Mouse (Mus musculus): ENCODE data around the gene Rpl38.

Rpl38 gene

DNA sequence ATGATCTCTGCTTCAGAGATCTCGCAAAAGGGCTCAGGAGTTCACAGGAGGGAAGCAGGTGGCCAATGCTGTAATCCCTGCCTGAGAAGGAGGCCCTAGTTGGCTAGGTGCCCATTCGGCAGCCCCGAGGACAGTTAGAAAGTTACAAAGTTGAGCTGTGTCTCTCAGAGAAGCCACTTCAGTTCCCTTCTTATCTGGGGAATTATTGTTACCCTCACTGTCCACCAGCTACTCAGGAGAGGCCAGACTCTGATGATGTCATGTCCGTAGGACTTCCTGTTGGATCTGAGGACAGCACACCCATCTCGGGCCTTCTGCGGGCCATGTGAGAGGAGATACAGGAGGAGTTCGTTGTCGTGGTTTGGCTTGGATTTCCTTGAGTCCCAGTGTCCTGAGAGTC lies 11.3 kb downstream of the Rpl38 start:
- peak; percentile 55 to 68 for DNase-seq (ENCODE audit: low spot score in 2 of 2)

DNA sequence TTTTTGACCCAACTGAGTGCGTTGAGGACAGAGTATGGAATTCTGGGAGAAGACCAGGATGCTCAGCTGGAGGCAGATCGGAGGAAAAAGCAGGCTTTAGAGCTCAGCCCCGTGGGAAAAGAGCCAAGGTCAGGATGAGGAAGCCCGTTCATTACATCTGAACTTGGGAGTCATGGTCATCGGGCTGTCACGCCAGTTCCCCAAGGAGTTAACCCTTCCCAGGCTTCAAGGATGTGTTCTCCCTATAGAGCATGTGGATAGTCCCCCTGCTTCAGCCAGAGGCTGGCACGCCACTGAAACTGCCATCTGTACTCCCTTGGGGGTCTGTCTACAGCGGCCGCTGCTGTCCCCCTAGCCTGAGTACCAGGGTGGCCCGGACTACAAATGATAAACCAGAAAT lies 12.0 kb downstream of the Rpl38 start:
- DNase-seq (ENCODE audit: low spot score in 2 of 2) = peak in 1 of 2 experiments; percentile 60

DNA sequence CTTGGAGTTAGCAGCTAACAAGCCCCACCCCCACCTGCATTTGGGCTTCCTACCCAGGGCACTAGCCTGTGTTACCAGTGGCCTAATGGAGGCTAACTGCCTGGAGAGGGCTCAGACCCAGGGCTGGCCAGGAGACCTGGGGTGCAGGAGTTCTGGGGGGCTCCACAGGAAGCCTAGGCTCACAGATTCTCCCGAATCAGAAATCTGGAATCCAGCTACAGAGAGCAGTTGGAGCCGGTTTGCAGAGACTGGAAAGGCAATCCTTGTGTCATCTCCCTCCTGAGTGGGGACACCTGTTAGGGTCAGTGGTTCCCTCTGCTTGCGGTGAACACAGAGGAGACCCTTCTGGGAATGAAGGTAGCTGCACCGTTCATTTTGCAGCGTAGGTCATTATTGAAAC lies 12.7 kb downstream of the Rpl38 start:
- no peak for DNase-seq (ENCODE audit: low spot score in 2 of 2)

DNA sequence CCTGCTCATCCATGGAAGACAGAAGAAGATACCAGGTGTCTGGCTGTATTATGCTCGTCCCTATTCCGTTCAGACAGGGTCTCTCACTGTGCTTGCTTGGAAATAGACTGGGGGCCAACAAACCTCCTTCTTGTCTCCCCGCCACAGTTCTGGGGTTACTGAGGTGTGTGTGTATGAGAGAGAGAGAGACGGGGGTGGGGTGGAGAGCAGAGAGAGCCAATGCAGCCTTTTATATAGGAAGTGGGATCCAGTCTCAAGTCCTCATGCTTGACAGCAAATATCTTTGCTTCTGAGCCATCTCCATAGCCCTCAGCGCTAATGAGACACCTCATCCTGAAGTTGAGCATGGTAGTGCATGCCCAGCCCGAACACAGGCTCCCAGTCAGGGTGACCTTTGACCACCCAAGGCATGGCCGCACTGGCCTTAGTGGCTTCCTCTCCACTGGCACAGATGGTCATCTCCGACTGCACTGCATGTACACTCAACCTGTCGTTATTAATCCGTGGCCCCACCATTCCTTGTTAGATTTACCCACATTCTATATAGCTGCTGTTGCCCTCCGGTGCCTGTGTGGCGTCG lies 14.1 kb downstream of the Rpl38 start:
- DNase-seq (ENCODE audit: low spot score in 2 of 2) = no peak

DNA sequence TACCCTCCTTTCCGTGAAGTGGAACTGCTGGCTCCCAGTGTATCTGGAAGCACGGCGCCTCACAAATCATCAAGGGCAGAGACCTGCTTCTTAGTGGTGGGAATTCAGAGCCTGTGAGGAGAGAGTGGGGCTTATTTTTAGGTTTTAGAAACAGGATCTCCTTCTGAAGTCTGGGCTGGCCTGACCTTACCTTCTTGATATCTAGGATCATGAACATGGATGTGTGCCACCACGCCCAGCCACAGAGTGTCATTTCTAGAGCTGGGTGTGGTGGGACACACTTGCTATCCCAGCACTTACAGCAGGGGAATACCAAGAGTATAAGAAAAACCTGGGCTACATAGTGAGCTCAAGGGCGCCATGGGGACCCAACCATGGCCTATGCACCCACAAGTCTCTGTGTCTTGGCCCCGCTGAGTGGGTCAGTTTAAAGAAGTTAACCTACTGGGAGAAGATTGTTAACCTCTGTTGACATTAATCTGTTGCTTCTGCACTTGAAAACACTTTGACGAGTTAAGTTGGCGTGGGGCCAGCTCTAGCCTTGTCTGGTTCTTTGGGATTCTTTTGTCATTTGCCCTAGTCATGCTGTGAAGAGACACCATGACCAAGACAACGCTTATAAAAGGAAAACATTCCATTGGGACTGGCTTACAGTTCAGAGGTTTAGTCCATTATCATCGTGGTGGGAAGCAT lies 14.9 kb downstream of the Rpl38 start:
- no peak for DNase-seq (ENCODE audit: low spot score in 2 of 2)

DNA sequence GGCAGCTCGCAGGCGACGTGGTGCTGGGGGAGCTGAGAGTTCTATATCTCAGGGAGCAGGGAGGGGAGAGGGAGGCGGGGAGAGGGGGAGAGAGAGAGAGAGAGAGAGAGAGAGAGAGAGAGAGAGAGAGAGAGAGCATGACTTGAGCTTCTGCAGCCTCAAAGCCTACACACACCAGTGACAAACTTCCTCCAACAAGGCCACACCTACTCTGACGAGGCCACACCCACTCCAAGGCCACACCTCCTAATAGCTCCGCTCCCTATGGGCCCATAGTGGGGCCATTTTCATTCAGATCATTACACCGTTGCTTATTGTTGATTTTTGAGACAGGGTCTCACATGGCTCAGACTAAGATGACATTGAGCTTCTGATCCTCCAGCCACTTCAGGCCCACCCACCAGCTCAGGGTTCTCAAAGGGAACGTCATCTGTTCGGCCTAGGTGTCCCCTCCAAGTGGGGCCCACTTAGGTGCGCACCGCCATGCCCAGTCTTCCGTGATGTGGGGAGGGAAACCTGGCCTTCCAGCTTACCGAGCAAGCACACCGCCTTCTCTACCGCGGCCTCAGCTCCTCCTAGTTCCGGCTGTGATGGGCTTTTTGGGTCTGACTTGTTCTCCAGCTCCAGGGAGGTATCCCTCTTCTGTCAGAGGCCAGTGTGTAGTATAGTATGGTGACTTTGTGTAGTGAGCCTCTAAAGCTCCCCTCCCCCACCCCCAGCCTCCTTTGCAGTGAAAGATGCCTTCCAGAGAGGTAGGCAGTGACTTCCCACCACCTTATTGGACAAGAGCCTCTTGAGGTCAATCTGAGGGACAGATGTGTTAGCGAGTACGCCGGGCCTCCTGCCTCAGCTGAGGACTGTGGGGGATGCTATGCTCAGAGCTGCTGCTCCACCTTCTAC lies 15.6 kb downstream of the Rpl38 start:
- no peak for DNase-seq (ENCODE audit: low spot score in 2 of 2)

DNA sequence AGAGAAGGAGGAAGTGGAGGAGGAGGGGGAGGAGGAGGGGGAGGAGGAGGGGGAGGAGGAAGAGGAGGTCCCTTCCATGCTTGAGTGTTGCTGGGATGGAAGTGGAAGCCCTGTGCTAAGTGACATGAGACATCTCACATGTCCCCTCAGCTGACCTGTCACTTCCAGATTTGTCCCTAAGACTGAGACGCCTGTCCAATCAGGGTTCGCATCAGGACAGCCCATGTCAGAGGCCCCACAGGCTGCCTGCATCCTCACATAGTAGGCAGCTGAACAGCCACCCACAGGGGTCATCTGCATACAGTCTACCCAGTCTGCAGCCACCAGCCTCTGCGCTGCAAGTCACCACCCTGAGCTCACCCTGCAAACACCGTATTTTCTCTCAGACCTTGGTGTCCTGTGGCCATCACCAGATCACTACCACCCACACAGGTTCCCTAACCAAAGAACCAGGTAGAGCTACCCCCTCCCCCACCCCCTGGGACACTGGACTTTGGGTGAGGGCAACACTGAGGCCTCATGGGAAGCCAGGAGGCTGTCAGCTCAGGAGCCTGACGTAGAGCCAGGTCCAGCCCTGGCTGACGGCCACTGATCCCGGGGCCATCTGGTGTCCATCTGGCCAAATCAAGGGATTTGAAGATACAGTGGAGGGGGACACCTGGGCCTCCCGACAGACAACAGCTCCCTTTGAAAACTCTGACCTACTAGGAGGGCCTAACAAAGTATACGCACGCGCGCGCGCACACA lies 16.5 kb downstream of the Rpl38 start:
- DNase-seq (ENCODE audit: low spot score in 2 of 2) = no peak

DNA sequence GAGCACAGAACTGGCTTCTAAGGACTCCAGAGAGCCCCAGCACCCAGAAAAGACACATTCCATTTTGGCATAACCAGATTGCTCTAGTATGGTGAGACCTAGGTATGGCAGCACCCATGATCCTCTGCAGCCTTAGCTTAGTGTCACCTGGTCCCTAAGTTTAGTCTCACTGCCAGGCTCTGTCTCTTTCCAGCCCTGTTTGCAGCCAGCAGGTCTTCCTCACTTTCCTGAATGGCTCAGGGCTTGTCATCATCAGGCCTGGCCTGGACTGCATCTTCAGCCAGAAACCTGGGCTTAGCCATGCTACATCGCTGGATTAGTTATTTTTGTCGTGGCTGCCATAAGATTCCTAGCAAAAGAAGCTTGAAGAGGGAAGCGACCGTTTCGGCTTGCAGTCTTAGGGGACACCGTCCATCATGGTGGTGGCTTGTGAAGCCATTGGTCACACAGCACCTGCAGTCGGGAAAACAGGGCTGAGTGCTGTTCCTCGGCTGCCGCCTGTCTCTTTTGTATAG lies 17.3 kb downstream of the Rpl38 start:
- no peak for DNase-seq (ENCODE audit: low spot score in 2 of 2)

DNA sequence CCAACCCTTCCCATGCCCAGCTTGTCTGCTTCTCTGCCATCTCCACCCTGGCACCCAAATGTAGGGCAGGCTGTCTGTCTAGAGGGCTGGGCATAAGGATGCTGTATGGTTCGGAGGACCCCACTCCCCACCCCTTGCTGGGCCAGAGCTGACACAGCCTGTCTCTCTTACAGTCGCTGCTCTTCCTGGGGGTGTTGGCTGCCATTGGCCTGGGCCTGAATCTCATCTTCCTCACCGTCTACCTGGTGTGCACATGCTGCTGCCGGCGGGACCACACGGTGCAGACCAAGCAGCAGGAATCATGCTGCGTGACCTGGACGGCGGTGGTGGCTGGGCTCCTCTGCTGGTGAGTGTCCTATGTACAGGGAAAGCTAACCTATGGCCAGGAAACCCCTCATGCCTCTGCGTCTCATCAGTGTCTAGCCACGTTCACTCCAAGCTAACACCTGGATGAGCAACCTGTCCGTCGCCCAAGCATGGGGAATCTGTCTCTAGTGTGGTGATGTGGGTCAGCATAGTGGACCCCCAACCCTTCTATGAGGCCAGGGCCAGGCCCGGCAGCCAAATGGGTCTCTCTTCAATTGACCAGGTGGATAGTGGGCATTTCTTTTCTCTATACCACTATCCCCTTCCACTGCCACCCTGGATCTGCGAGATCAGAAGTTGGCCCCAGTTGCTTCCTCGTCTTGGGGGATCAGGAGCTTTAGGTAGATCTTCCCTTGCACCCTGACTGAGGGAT lies 18.1 kb downstream of the Rpl38 start:
- no peak for DNase-seq (ENCODE audit: low spot score in 2 of 2)

DNA sequence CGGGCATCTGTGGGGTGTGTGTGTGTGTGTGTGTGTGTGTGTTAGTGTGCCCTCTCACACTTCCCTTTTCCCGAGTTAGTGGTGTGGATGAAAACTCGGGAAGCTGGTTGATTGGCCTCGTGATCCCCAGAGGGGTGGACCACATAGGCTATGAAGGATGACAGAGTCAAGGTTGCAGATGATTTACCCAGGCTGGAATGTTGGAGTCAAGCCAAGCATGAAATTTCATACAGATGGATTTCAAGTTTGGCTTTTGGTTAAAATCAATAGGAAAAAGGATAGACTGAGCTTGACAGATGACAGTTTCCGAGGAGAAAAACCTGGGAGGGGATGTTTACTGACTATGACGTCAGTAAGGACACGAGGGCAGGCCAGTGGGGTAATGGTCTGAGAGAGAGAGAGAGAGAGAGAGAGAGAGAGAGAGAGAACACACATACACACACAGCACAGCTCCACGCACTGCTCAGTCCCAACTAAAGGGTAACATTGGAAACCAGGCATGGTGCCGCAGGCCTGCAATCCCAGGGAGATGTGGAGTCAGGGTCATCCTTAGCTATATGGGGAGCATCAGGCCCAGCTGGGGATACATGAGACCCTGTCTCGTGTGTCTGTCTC lies 19.4 kb downstream of the Rpl38 start:
- DNase-seq (ENCODE audit: low spot score in 2 of 2) = no peak

DNA sequence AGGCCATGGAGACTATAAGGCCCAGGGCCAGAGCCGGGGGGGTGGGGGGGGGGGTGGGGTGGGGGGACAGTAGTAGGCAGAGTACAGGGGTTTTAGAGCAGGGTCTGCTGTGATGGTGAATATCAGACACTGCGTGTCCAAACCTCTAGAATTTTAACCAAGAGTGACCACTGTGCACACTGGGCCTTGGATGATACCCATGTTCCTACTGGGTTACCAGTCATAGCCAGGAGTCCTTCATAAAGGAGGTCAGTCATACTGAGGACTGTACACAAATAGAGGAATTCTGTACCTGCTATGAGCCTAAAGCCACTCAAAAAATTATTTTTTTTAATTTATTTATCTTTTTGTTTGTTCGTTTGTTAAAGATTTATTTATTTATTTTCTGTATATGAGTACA lies 20.4 kb downstream of the Rpl38 start:
- no peak for DNase-seq (ENCODE audit: low spot score in 2 of 2)

DNA sequence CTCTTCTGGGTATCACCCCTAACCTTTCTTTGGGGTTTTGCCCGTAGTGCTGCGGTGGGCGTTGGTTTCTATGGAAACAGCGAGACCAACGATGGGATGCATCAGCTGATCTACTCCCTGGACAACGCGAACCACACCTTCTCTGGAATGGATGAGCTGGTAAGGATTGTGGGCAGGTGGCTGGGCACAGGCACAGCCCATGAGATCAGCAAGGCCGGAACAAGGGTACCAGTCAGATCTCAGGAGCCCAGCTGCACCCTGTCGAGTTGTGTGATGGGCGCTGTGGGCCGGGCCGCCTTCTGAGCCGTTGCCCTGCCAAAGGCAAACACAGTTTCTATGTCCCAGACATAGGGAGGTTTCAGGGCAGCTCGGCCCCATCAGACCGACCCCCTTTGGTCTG lies 21.9 kb downstream of the Rpl38 start:
- no peak for DNase-seq (ENCODE audit: low spot score in 2 of 2)

DNA sequence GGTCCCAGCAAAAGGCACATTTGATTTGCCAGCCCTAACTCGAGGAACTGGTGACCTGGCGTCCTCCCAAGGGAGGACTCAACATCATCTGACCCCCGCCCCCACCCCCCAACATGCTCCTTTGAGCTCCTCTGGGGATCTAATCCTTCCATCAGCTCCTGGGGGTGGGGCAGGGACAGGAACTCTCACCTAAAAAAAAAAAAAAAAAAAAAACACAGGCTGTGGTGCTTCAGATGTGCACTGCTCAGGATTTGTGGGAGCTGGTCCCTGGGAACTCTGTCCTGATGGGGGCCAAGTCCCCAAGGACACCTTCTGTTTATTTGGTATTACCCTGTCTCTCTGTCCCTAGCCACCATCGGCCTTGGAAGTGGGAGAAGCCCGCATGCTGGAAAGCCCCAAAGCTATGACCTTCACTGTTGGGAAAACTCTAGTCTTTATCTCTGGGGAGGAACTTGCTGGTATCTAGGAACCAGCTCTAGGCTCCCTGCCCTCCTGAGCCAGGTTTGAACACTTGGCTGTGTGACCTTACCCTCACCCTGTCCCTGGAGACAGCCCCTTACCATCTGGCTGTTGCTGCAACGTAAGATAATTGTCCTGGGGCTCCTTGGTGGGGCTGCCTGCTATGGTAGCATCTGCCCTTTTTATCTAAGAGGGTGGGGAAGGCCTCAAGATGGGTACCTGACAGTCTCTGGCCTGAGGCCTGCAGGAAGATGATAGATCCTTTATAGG lies 23.3 kb downstream of the Rpl38 start:
- no peak for DNase-seq (ENCODE audit: low spot score in 2 of 2)

DNA sequence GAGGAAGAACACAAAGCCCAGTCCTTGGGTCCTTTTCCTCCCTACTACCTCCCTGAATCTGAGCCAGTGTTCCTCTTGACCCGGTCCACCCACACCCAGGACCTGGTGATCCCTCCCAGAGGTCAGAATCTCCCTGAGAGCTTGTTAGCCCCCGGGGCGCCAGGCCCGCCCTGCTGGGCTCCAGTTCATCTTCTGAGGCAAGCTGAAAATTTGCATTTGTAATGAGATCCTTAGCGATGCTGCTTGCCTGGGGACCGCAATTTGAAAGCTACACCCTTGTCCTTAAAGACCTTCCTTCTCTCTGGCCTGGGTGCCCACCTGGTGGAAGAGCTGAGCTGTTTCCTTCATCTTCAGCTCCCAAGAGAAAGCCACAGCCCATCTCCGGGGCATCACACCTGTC lies 24.3 kb downstream of the Rpl38 start:
- DNase-seq (ENCODE audit: low spot score in 2 of 2) = no peak

DNA sequence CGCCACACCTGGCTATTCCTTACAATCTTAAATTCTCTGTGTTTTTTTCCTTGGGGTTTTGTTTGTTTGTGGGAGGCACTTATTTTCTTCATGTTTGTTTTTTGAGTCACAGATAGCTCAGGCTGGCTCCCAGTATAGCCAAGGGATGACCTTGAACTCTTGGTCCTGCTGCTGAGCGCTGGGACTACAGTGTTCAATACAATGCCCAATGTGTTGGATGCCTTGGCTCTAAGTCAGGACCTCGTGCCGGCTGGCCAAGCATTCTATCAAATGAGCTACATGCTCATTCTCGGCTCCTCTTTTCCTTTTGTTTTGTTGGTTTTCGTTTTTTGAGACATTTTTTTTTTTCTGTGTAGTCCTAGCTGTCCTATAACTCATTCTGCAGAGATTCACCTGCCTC lies 25.1 kb downstream of the Rpl38 start:
- DNase-seq (ENCODE audit: low spot score in 2 of 2) = no peak

DNA sequence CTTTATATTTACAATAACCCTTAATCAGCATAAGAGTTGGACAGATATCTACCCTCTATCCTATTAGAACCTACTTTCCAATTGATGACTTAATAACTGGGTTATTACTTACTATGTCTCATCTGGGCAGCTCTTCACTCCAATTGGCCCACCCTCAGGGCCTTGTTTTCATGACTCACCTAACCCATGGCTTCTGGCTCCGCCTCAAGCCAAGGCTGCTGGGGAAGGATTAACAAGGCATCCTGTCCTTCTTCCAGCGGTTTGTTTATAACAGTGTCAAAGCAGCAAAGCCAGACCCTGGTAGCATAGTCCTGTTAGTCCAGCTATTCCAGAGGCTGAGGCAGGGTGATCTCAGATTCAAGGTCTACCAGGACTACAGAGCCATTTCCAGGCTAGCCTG lies 26.1 kb downstream of the Rpl38 start:
- no peak for DNase-seq (ENCODE audit: low spot score in 2 of 2)

DNA sequence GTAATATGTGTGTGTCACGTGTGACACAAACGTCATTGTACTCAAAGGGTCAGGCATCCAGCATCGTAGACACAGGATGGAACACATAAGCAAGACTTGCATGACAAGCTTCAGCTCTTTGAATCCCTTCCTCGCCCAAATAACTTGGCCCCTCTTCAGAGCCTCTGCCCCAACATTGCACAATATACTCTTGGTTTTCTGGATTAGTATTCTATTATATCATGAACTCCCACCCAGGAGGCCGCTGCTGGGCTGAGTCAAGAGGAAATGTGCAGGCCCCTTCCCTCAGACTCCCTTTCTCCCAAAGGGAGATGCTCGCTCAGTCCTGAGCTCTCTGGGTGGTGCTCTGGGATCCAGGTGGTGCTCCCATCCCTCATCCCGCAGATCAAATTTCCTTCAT lies 30.2 kb downstream of the Rpl38 start:
- peak; percentile 53 to 66 for DNase-seq (ENCODE audit: low spot score in 2 of 2)

DNA sequence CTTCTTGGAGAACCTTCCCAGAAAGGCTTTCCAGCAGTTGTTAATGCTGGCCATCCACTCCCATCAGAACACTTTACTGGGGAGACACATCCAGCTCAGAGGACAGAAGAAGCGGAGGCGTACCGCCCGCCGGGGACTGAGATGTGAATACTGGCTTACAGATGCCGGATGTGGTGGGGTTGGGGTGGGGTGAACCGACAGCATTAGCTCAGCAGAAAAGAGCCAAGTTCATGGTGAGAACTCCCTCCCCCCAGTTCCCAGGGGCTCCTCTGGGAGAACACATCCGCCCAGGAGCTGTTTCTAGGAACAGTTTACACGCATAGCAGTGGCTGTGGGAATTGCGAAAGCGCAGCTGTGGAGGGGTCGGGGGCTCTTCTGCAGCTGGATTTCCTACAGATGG lies 31.2 kb downstream of the Rpl38 start:
- DNase-seq (ENCODE audit: low spot score in 2 of 2) = peak; percentile 90 to 91

DNA sequence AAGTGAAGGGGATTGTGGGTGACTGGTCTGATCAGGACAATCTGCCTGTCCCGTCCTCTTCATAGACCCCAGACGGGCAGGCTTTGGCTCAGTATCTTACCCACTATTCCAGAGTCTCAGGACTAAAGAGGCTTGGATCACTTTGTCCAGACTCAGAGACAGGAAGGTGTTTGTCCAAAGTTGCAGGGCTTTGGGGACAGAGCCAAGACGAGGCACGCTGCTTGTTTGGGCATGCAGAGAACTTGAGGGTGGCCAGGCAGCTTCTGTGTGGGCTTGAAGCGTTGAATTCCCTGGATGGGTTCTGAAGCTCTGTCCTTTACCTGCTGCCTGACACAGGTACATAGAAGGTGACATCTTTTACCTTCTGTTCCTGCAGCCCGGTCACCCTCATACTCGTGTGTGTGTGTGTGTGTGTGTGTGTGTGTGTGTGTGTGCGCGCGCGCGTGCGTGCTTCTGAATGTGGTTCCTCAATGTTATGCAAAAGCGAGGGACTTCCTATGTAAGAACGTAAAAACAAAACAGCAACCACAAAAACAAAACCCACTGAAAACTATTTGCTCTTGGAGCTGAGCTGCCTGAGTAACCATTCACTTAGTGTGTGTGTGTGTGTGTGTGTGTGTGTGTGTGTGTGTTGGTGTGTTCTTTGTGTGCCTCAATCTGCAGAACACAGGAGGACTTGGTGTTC lies 34.1 kb downstream of the Rpl38 start:
- DNase-seq (ENCODE audit: low spot score in 2 of 2) = no peak

DNA sequence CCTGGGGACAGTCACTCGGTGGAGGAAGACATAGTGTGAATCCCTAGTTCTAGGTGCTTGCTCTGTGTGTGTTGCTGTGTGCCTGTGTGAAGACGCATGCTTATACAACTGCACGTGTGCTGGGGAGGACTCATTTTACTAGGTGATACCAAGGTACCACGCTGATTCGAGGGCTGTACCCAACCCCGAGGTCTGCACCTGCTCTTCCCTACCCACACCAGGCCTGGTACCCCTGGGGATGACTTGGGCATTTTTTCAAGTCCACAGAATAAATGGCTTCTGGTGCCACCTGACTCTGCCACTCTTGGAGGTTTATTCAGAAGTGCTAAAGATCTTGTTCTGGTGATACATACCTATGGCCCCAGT lies 34.7 kb downstream of the Rpl38 start:
- DNase-seq (ENCODE audit: low spot score in 2 of 2) = no peak

Measured in heart, adult 9 months (tissue).